Mouse (Mus musculus): ENCODE results near the gene Alkbh6. TPM values are rescaled to one million over a fixed set of nuclear protein-coding genes. Genes with fewer than 3 reads are reported as not detected.
A peak's percentile ranks its signal among the peaks of the same experiment; 100 is the strongest.

The Alkbh6 gene
- polyA plus RNA-seq, 1 experiment from 2014 or later = 72.1 TPM

DNA sequence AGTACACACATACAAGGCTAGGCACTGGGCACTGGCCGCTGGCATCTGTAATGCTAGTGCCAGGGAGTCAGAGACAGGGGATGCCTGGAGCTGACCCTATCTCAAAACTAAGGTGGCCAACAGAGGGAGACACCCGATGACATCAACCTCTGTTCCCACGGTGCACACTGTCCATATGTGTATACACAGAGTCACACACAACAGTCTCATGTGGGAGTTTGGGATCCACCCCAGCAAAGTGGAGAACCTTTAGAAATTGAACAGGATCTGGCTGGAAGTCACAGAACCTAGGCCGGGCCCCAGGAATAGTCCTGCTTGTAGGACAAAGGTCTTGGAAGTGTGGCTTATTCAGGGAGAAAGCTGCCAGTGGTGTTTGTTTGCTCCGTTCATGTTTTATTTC, 14.2 kb upstream of the Alkbh6 start:
- no peaks in the 10 kb centered on the region for H3K27me3 ChIP-seq (ENCODE audit: insufficient read depth, low read length)
- peaks cover 39% of the 10 kb centered on the region for H3K36me3 ChIP-seq (ENCODE audit: insufficient read depth)
- DNase-seq (no peak), ATAC-seq (ENCODE audit: insufficient read depth) (no peak)
- no peak overlapping the region for H3K9ac ChIP-seq
- H3K27ac ChIP-seq (ENCODE audit: low read depth) = no peak overlapping the region
- no peak overlapping the region for H3K4me2 ChIP-seq
- no peak for TF ChIP-seq CTCF (IDR thresholded peaks at IDR 0.05; ENCODE audit: low read depth)
- H3K9me3 ChIP-seq (ENCODE audit: low read depth, low read length) = no peaks in the 10 kb centered on the region
- no peak overlapping the region for H3K4me3 ChIP-seq (ENCODE audit: low read depth, low read length)
- WGBS = 79% methylated on average over 5 of the region's 5 CpGs
- H3K4me1 ChIP-seq (ENCODE audit: insufficient read depth) = peaks cover 5% of the 10 kb centered on the region; the same call in 1 of the 2 replicates

DNA sequence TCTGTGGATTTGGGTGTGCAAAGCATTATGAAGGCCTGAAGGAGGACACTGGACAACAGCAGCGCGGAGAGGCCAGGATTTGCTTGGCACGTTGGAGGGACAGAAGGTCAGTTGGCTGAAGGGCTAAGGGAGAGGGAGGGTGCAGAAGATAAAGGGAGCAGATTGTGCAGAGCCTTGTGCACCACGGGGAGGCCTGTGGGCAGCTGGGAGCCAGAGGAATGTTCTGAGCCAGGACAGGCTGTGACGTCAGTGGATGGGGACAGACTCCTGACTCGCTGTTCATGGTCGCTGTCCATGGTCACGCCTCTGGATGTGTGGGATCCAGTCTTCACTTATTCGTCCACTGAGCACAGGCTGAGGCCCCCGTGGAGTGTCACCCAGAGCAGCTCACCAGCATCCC, 13.4 kb upstream of the Alkbh6 start:
- no peak for TF ChIP-seq CTCF (IDR thresholded peaks at IDR 0.05; ENCODE audit: low read depth)
- H3K4me2 ChIP-seq = no peak overlapping the region
- H3K4me1 ChIP-seq (ENCODE audit: insufficient read depth) = peaks cover 5% of the 10 kb centered on the region; the same call in 1 of the 2 replicates
- WGBS = 58% methylated on average over 10 of the region's 10 CpGs
- H3K27ac ChIP-seq (ENCODE audit: low read depth) = no peak overlapping the region
- peak; percentile 57 for DNase-seq
- no peaks in the 10 kb centered on the region for H3K9me3 ChIP-seq (ENCODE audit: low read depth, low read length)
- no peak for ATAC-seq (ENCODE audit: insufficient read depth)
- no peak overlapping the region for H3K9ac ChIP-seq
- no peak overlapping the region for H3K4me3 ChIP-seq (ENCODE audit: low read depth, low read length)
- no peaks in the 10 kb centered on the region for H3K27me3 ChIP-seq (ENCODE audit: insufficient read depth, low read length)
- peaks cover 46% of the 10 kb centered on the region for H3K36me3 ChIP-seq (ENCODE audit: insufficient read depth)

DNA sequence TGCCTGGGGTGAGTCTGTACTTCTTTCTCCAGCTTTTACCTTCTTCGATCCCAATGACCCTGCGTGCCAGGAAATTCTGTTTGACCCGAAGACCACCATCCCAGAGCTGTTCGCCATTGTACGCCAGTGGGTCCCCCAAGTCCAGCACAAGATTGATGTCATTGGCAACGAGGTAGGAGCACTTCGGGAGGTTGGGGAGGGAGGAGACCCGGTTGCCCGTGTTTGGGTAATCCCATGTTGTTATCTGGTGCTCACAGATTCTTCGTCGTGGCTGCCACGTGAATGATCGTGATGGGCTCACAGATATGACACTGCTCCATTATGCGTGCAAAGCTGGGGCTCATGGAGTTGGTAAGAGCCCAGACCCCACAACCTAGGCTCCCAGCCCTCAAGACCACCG, 11.7 kb upstream of the Alkbh6 start:
- Histone ChIP-seq H3K4me2 (no peak overlapping the region), H3K36me3 (ENCODE audit: insufficient read depth) (peaks cover 52% of the 10 kb centered on the region), H3K27ac (ENCODE audit: low read depth) (no peak overlapping the region), H3K9me3 (ENCODE audit: low read depth, low read length) (no peaks in the 10 kb centered on the region), H3K4me1 (ENCODE audit: insufficient read depth) (no peaks in the 10 kb centered on the region), H3K9ac (no peak overlapping the region), H3K4me3 (ENCODE audit: low read depth, low read length) (no peak overlapping the region), H3K27me3 (ENCODE audit: insufficient read depth, low read length) (no peaks in the 10 kb centered on the region)
- DNase-seq (no peak), ATAC-seq (ENCODE audit: insufficient read depth) (no peak)
- no peak for TF ChIP-seq CTCF (IDR thresholded peaks at IDR 0.05; ENCODE audit: low read depth)
- WGBS = 92% methylated on average over 15 of the region's 15 CpGs

DNA sequence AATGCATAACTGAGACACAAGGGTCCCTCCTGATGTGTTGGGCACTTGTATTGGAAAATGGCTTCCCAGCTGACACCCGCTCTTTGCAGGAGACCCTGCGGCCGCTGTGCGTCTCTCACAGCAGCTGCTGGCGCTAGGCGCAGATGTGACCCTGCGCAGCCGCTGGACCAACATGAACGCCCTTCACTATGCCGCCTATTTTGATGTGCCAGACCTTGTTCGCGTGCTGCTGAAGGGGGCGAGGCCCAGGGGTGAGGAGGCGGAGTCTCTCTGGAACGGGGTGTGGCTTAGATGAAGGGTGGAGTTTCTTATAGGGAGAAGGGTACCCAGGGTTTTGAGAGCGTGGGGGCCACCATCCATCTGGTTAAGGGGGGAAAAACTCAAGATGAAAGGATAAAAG, 11.3 kb upstream of the Alkbh6 start:
- no peak overlapping the region for H3K4me3 ChIP-seq (ENCODE audit: low read depth, low read length)
- H3K9ac ChIP-seq = no peak overlapping the region
- DNase-seq = no peak
- H3K4me1 ChIP-seq (ENCODE audit: insufficient read depth) = no peaks in the 10 kb centered on the region
- no peak overlapping the region for H3K27ac ChIP-seq (ENCODE audit: low read depth)
- 77% methylated on average over 16 of the region's 16 CpGs for WGBS
- H3K27me3 ChIP-seq (ENCODE audit: insufficient read depth, low read length) = no peaks in the 10 kb centered on the region
- ATAC-seq (ENCODE audit: insufficient read depth) = no peak
- H3K9me3 ChIP-seq (ENCODE audit: low read depth, low read length) = no peaks in the 10 kb centered on the region
- H3K36me3 ChIP-seq (ENCODE audit: insufficient read depth) = peaks cover 56% of the 10 kb centered on the region
- no peak overlapping the region for H3K4me2 ChIP-seq
- TF ChIP-seq CTCF (IDR thresholded peaks at IDR 0.05; ENCODE audit: low read depth) = no peak

DNA sequence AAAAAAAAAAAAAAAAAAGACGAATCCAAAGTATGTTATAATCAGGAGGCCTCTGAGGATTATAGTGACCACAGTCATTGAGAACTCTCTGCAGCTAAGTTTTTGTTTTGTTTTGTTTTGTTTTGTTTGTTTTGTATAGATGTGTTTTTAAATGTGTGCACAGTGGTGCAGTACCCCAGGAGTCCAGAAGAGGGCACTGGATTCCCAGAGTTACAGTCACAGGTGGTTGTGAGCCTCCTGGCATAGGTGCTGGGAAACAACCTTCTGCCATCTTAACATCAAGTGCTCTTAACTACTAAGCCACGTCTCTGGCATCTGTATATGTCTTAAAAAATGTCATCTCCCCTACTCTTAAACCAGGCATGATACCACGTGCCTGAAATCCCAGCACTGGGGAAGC, 7.6 kb upstream of the Alkbh6 start:
- Histone ChIP-seq H3K9ac (no peak overlapping the region), H3K4me1 (ENCODE audit: insufficient read depth) (no peaks in the 10 kb centered on the region), H3K9me3 (ENCODE audit: low read depth, low read length) (no peaks in the 10 kb centered on the region), H3K36me3 (ENCODE audit: insufficient read depth) (peaks cover 67% of the 10 kb centered on the region), H3K27me3 (ENCODE audit: insufficient read depth, low read length) (no peaks in the 10 kb centered on the region), H3K4me3 (ENCODE audit: low read depth, low read length) (no peak overlapping the region), H3K27ac (ENCODE audit: low read depth) (no peak overlapping the region), H3K4me2 (no peak overlapping the region)
- peak; percentile 70 for TF ChIP-seq CTCF (IDR thresholded peaks at IDR 0.05; ENCODE audit: low read depth)
- ATAC-seq (ENCODE audit: insufficient read depth) (no peak), DNase-seq (peak; percentile 64)
- WGBS = 53% methylated on average over 3 of the region's 3 CpGs

DNA sequence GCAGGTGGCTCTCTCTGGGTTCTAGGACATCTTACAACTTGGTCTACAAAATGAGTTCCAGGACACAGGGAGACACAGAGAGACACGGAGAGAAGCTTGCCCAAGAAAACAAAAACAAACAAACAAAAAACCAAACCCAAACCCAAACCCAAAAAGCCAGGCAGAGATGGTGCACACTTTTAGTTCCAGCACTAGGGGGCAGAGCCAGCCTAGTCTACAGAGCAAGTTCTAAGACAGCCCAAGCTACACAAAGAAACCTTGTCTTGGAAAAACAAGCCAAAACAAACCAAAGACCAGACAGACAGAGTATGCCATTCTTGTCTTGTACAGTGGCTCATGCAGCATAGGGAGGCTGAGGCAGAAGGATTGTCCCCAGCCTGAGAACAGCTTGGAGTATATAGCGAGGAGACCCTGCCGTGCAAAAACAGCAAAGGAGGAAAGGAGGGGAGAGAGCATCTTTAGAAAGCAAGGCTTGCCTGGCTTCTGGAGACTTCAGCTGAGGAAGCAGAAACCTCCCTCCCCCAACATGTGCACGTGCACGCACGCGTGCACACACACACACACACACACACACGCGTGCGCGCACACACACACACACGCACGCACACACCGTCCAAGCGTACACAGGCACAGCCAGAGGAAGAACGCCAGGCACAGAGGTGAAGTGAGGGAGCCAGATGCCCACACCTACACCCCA, 2.3 kb upstream of the Alkbh6 start:
- ATAC-seq (ENCODE audit: insufficient read depth) (no peak), DNase-seq (peak; percentile 53)
- Histone ChIP-seq H3K4me1 (ENCODE audit: insufficient read depth) (peaks cover 5% of the 10 kb centered on the region; the same call in 1 of the 2 replicates), H3K27ac (ENCODE audit: low read depth) (no peak overlapping the region), H3K4me3 (ENCODE audit: low read depth, low read length) (no peak overlapping the region), H3K27me3 (ENCODE audit: insufficient read depth, low read length) (no peaks in the 10 kb centered on the region), H3K9me3 (ENCODE audit: low read depth, low read length) (no peaks in the 10 kb centered on the region), H3K36me3 (ENCODE audit: insufficient read depth) (peaks cover 42% of the 10 kb centered on the region; the same call in 1 of the 2 replicates), H3K9ac (no peak overlapping the region), H3K4me2 (no peak overlapping the region)
- 88% methylated on average over 16 of the region's 16 CpGs for WGBS
- TF ChIP-seq CTCF (IDR thresholded peaks at IDR 0.05; ENCODE audit: low read depth) = peak; percentile 64

DNA sequence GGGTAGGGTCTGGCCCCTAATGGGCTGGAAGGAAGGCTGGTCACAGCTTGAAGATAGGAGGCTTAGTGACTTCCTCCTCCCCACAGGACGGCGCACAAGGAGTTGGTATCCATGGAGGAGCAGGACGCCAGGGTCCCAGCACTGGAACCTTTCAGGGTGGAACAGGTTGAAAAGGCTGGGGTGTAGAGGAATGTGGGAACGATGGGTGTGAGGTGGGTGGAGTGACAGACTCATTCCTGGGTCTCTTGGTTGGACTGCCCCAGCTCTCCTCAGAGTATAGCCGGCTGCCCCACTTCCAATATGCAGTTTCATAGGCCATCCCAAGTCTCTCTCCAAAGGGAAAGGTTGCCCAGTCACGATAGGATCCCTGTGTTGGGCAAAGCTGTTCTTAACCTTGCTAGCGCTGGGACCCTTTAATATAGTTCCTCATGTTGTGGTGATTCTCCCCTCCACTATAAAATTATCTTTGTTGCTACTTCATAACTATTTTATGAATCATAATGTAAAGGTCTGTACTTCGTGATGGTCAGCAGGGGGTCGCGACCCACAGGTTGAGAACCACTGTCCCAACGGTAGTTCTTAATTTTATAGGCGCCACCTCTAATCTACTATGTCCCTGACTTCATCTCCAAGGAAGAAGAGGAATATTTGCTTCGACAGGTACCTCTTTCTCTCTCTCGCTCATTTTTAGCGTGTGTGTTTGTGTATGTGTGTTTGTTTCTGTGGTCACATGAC, 1.0 kb downstream of the Alkbh6 start:
- H3K27ac ChIP-seq (ENCODE audit: low read depth) = no peak overlapping the region

More for the DNA sequence above, 1.0 kb downstream of the Alkbh6 start:
- DNase-seq = no peak
- Histone ChIP-seq H3K4me1 (ENCODE audit: insufficient read depth) (peaks cover 5% of the 10 kb centered on the region; the same call in 1 of the 2 replicates), H3K9me3 (ENCODE audit: low read depth, low read length) (no peaks in the 10 kb centered on the region), H3K27me3 (ENCODE audit: insufficient read depth, low read length) (no peaks in the 10 kb centered on the region), H3K36me3 (ENCODE audit: insufficient read depth) (peaks cover 30% of the 10 kb centered on the region; the same call in 1 of the 2 replicates), H3K4me2 (peak overlapping the region; percentile 71), H3K4me3 (ENCODE audit: low read depth, low read length) (peak overlapping the region; percentile 61), H3K9ac (peak overlapping the region; percentile 62)
- 55% methylated on average over 15 of the region's 15 CpGs for WGBS
- no peak for TF ChIP-seq CTCF (IDR thresholded peaks at IDR 0.05; ENCODE audit: low read depth)
- ATAC-seq (ENCODE audit: insufficient read depth) = no peak

Data from lung, embryonic 14.5 days (tissue).